Mouse (Mus musculus) testis, adult 2 months (tissue): ENCODE measurements around the gene Smpd4. TPM values are rescaled to one million over a fixed set of nuclear protein-coding genes. Genes with fewer than 3 reads are reported as not detected.

Experiments
- H3K27ac ChIP-seq: fragments of 200-500 bp; 2 replicates; pipeline ENCODE4 v1.5.1; 2012; ENCODE audit warnings: low read depth, low read length; ENCODE audit not compliant: control insufficient read depth, insufficient read depth
- H3K27me3 ChIP-seq: fragments of 200-500 bp; 2 replicates; pipeline ENCODE4 v1.6.1; 2012; ENCODE audit warnings: mild to moderate bottlenecking, low read length, moderate library complexity; ENCODE audit not compliant: control insufficient read depth, insufficient read depth
- H3K36me3 ChIP-seq: fragments of 200-500 bp; 2 replicates; pipeline ENCODE4 v1.6.1; 2012; ENCODE audit warnings: mild to moderate bottlenecking, low read length; ENCODE audit not compliant: control insufficient read depth, insufficient read depth
- H3K4me1 ChIP-seq: fragments of 200-500 bp; 2 replicates; pipeline ENCODE4 v1.6.1; 2012; ENCODE audit warnings: low read length; ENCODE audit not compliant: control insufficient read depth, insufficient read depth
- H3K4me3 ChIP-seq: fragments of 200-500 bp; 2 replicates; pipeline ENCODE4 v1.5.1; 2012; ENCODE audit warnings: low read depth, mild to moderate bottlenecking, low read length, moderate library complexity, mixed read lengths; ENCODE audit not compliant: control insufficient read depth
- CTCF ChIP-seq: fragments of 200-500 bp; IDR thresholded peaks from 2 replicates; pipeline ENCODE4 v1.5.1; 2012; ENCODE audit warnings: low read depth, mild to moderate bottlenecking, inconsistent platforms, low read length, moderate library complexity; ENCODE audit not compliant: control insufficient read depth, insufficient read depth, insufficient replicate concordance
- POLR2A ChIP-seq: fragments of 200-500 bp; IDR thresholded peaks from 2 replicates; pipeline ENCODE4 v1.6.1; 2012; ENCODE audit warnings: low read depth, mild to moderate bottlenecking, inconsistent platforms, low read length, moderate library complexity; ENCODE audit not compliant: control insufficient read depth
- polyA plus RNA-seq: library from polyadenylated mRNA; depleted of rRNA; stranded (reverse); fragments of >200 nt; gene quantifications from 2 replicates; pipeline ENCODE4 v1.2.3, GENCODE M21; 2012; rRNA removed

Gene Smpd4
- polyA plus RNA-seq, 1 experiment: 280 TPM

DNA sequence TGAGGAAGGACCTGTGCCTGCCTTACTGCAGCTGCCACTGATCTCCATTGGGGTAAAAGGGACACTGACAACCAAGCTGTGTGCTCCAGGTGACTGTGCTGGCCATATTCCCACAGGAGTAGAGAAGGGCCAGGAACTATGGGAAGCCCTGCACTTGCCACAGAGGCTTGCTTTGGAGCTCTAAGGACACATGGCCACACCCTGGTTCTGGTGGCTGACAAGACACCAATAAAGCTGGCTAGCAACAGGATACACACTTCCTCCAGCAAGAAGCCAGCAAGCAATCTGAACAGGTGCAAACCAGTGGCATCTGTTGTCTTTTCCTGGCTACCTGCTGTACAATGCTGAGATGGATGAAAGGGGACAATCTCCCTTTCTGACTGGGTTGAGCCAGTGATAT is 50.7 kb downstream of the Smpd4 start:
- Histone ChIP-seq H3K4me3 (no peak overlapping the region), H3K36me3 (peaks cover 3% of the 10 kb centered on the region; the same call in 1 of the 2 replicates), H3K4me1 (no peaks in the 10 kb centered on the region), H3K27me3 (no peaks in the 10 kb centered on the region), H3K27ac (no peak overlapping the region)
- TF ChIP-seq CTCF (no peak), POLR2A (no peak)

Other genes with a start within 250 kb of the Smpd4 start
- 7.1 and 8.3 TPM in 2 replicates for gene Snap29, start 213.4 kb upstream of the Smpd4 start, polyA plus RNA-seq
- 87.0 and 88.7 TPM in 2 replicates for gene Pi4ka, start 213.0 kb upstream of the Smpd4 start, polyA plus RNA-seq
- 12.1 and 15.5 TPM in 2 replicates for gene Crkl, start 167.4 kb upstream of the Smpd4 start, polyA plus RNA-seq
- gene Aifm3, start 129.7 kb upstream of the Smpd4 start, polyA plus RNA-seq: 3.5 and 4.6 TPM in 2 replicates
- 55.8 and 57.5 TPM in 2 replicates for gene Lztr1, start 110.7 kb upstream of the Smpd4 start, polyA plus RNA-seq
- 154 and 171 TPM in 2 replicates for gene Thap7, start 88.2 kb upstream of the Smpd4 start, polyA plus RNA-seq
- gene Lrrc74b, start 58.1 kb upstream of the Smpd4 start, polyA plus RNA-seq: 0.31 and 0.54 TPM in 2 replicates
- gene P2rx6, start 57.5 kb upstream of the Smpd4 start, polyA plus RNA-seq: 0.73 and 1.1 TPM in 2 replicates
- gene Slc7a4, start 36.1 kb upstream of the Smpd4 start, polyA plus RNA-seq: 49.9 and 55.6 TPM in 2 replicates
- 120 and 138 TPM in 2 replicates for gene Ccdc74a, start 27.1 kb downstream of the Smpd4 start, polyA plus RNA-seq
- gene Med15, start 113.5 kb downstream of the Smpd4 start, polyA plus RNA-seq: 86.1 and 95.2 TPM in 2 replicates
- 9.1 and 9.4 TPM in 2 replicates for gene Klhl22, start 140.3 kb downstream of the Smpd4 start, polyA plus RNA-seq
- gene Scarf2, start 177.9 kb downstream of the Smpd4 start, polyA plus RNA-seq: 4.1 and 5.6 TPM in 2 replicates
- gene B830017H08Rik, start 213.8 kb downstream of the Smpd4 start, polyA plus RNA-seq: 4.5 and 5.6 TPM in 2 replicates
- 13.9 and 17.9 TPM in 2 replicates for gene Car15, start 219.0 kb downstream of the Smpd4 start, polyA plus RNA-seq